9 mouse cellular contexts compared by ENCODE assay signal in genomic region chrX:7572466-7572865, GRCm38 (mm10). TPM values are rescaled to one million over a fixed set of nuclear protein-coding genes. Genes with fewer than 3 reads are reported as not detected.
A peak's percentile ranks its signal among the peaks of the same experiment; 100 is the strongest.
DNase-seq lines count a peak whose midpoint lies in the region; ATAC-seq and TF ChIP-seq lines count a peak whose summit lies in the region.
"Had no signal": no experiment of that assay in that cellular context is flagged by ENCODE, and none has a peak within 500 bp of the region (broad histone marks: within the 10 kb centered on the region; RNA-seq: fewer than 3 reads in every experiment).

No protein-coding gene starts in this region.

- no peaks in the 10 kb centered on the region for H3K36me3 ChIP-seq in lung, embryonic 14.5 days (ENCODE audit: insufficient read depth)
- no peaks in the 10 kb centered on the region for H3K36me3 ChIP-seq in hindbrain, embryonic 16.5 days (ENCODE audit: control insufficient read depth, insufficient read depth, low read length)
- no peaks in the 10 kb centered on the region for H3K36me3 ChIP-seq in myocyte (ENCODE audit: control insufficient read depth, insufficient read depth)

- no peak for DNase-seq in lung, embryonic 14.5 days
- DNase-seq in lung, postnatal 4 days = no peak
- DNase-seq in R1 (ENCODE audit: low read depth, low spot score) = peak; percentile 6
- no peak for DNase-seq in adrenal gland, postnatal 14 days
- no peak for DNase-seq in layer of hippocampus, adult 11-12 months (ENCODE audit: low spot score)
- DNase-seq: adrenal gland, postnatal 25 days had no signal

- peak overlapping the region; percentile 72 for H3K4me2 ChIP-seq in lung, embryonic 14.5 days
- peak overlapping the region; percentile 71 for H3K4me2 ChIP-seq in hindbrain, embryonic 16.5 days (ENCODE audit: low read length)
- peak overlapping the region; percentile 61 for H3K4me2 ChIP-seq in myocyte (ENCODE audit: low read depth)

- H3K9ac ChIP-seq in lung, embryonic 14.5 days = no peak overlapping the region
- no peak overlapping the region for H3K9ac ChIP-seq in hindbrain, embryonic 16.5 days (ENCODE audit: low read depth, low read length)

- peaks cover 13% of the 10 kb centered on the region for H3K79me2 ChIP-seq in myocyte (ENCODE audit: control insufficient read depth, insufficient read depth)

- no peak for TF ChIP-seq POLR2A in myocyte (IDR thresholded peaks at IDR 0.05; ENCODE audit: insufficient read length, low read depth)

- TF ChIP-seq CTCF in lung, embryonic 14.5 days (IDR thresholded peaks at IDR 0.05; ENCODE audit: low read depth) = no peak

- H3K4me1 ChIP-seq in lung, embryonic 14.5 days (ENCODE audit: insufficient read depth) = no peaks in the 10 kb centered on the region
- H3K4me1 ChIP-seq in hindbrain, embryonic 16.5 days (ENCODE audit: control insufficient read depth, insufficient read depth, low read depth, low read length) = peaks cover 10% of the 10 kb centered on the region

- H3K4me3 ChIP-seq in lung, embryonic 14.5 days (ENCODE audit: low read depth, low read length) = 0 out of 2 replicates have a peak overlapping the region, but pooled peaks have one; percentile 53
- H3K4me3 ChIP-seq in hindbrain, embryonic 16.5 days (ENCODE audit: low read length) = no peak overlapping the region
- H3K4me3 ChIP-seq in myocyte = peak overlapping the region; percentile 34

- no peak for ATAC-seq in lung, embryonic 14.5 days (ENCODE audit: insufficient read depth)
- no peak for ATAC-seq in hindbrain, embryonic 16.5 days

- no peaks in the 10 kb centered on the region for H3K27me3 ChIP-seq in lung, embryonic 14.5 days (ENCODE audit: insufficient read depth, low read length)
- H3K27me3 ChIP-seq in hindbrain, embryonic 16.5 days (replicated peaks; ENCODE audit: control insufficient read depth, insufficient read depth, low read length) = no peaks in the 10 kb centered on the region
- H3K27me3 ChIP-seq in myocyte (ENCODE audit: control insufficient read depth, insufficient read depth, insufficient read length) = no peaks in the 10 kb centered on the region

- H3K9me3 ChIP-seq in lung, embryonic 14.5 days (ENCODE audit: low read depth, low read length) = no peaks in the 10 kb centered on the region
- H3K9me3 ChIP-seq in hindbrain, embryonic 16.5 days (ENCODE audit: control insufficient read depth, low read length) = no peaks in the 10 kb centered on the region

- 60% methylated on average over 10 of the region's 10 CpGs for WGBS in lung, embryonic 14.5 days
- WGBS in hindbrain, embryonic 16.5 days = 83% methylated on average over 10 of the region's 10 CpGs

- H3K27ac ChIP-seq in lung, embryonic 14.5 days (ENCODE audit: low read depth) = no peak overlapping the region
- H3K27ac ChIP-seq in hindbrain, embryonic 16.5 days (ENCODE audit: low read depth, low read length) = no peak overlapping the region

- no peak overlapping the region for H3ac ChIP-seq in myocyte (ENCODE audit: control insufficient read depth, insufficient read length)

TF ChIP-seq in myocyte, 11 proteins besides CTCF, POLR2A, EP300 and RAD21:
- TF ChIP-seq MYOG (IDR thresholded peaks at IDR 0.05; ENCODE audit: control insufficient read depth in 1 of 3, insufficient read depth in 1 of 3, insufficient read length in 2 of 3, low read depth in 2 of 3) (no peak), POLR2AphosphoS2 (IDR thresholded peaks at IDR 0.05; ENCODE audit: insufficient read length, low read depth) (peak; percentile 31), MYOD1 (IDR thresholded peaks at IDR 0.05; ENCODE audit: control insufficient read depth in 1 of 3, insufficient read length in 2 of 3, low read depth in 2 of 3) (no peak)

RNA-seq across cellular contexts. Expression of gene Foxp3, which starts 1.0 kb away (rescaled TPM):
- 0.19 TPM in 1 of 2 replicates, not detected in the other for polyA plus RNA-seq in lung, embryonic 14.5 days (2014; fragmentation: Nextera tagmentation; extraction: Ambion mirVana)
- 0.06 and 0.18 TPM in 2 replicates for polyA plus RNA-seq in hindbrain, embryonic 16.5 days (2015; fragmentation: Nextera tagmentation; extraction: Ambion mirVana)
- polyA plus RNA-seq in myocyte (2012; fragmentation: generic; extraction: Trizol) = 0.06 TPM
- 0.48 and 1.1 TPM in 2 replicates for total RNA-seq in adrenal gland, postnatal 14 days (2021)
- total RNA-seq: adrenal gland, postnatal 25 days had no signal

RNA-seq across cellular contexts. Expression of gene Ppp1r3f, which starts 1.6 kb away (rescaled TPM):
- polyA plus RNA-seq in lung, embryonic 14.5 days (2014; fragmentation: Nextera tagmentation; extraction: Ambion mirVana) = 1.4 and 1.5 TPM in 2 replicates
- 7.1 and 8.7 TPM in 2 replicates for polyA plus RNA-seq in hindbrain, embryonic 16.5 days (2015; fragmentation: Nextera tagmentation; extraction: Ambion mirVana)
- 3.1 TPM for polyA plus RNA-seq in myocyte (2012; fragmentation: generic; extraction: Trizol)
- total RNA-seq in adrenal gland, postnatal 14 days (2021) = 3.0 and 4.1 TPM in 2 replicates

RNA-seq across cellular contexts. Expression of gene Ccdc22, which starts 32.9 kb away (rescaled TPM):
- polyA plus RNA-seq in lung, embryonic 14.5 days (2014; fragmentation: Nextera tagmentation; extraction: Ambion mirVana) = 26.4 and 28.6 TPM in 2 replicates
- 28.0 and 29.5 TPM in 2 replicates for polyA plus RNA-seq in hindbrain, embryonic 16.5 days (2015; fragmentation: Nextera tagmentation; extraction: Ambion mirVana)
- 28.8 TPM for polyA plus RNA-seq in myocyte (2012; fragmentation: generic; extraction: Trizol)
- 17.7 and 20.7 TPM in 2 replicates for total RNA-seq in adrenal gland, postnatal 14 days (2021)

RNA-seq across cellular contexts. Expression of gene Cacna1f, which starts 34.4 kb away (rescaled TPM):
- polyA plus RNA-seq in lung, embryonic 14.5 days (2014; fragmentation: Nextera tagmentation; extraction: Ambion mirVana) = 0.05 TPM in 1 of 2 replicates, not detected in the other
- 0.20 and 0.27 TPM in 2 replicates for polyA plus RNA-seq in hindbrain, embryonic 16.5 days (2015; fragmentation: Nextera tagmentation; extraction: Ambion mirVana)
- polyA plus RNA-seq in myocyte (2012; fragmentation: generic; extraction: Trizol) = not detected
- not detected in 2 replicates for total RNA-seq in adrenal gland, postnatal 14 days (2021)
- total RNA-seq: adrenal gland, postnatal 25 days; neutrophil, adult 5-6 weeks had no signal
